Mouse (Mus musculus) brain, embryonic 14.5 days (tissue): Measurements from ENCODE around the gene Fzr1.

Source experiments
- CTCF ChIP-seq: fragments of 200-500 bp; IDR thresholded peaks from 2 replicates; pipeline ENCODE4 v1.5.1; 2012; ENCODE audit warnings: inconsistent platforms, mild to moderate bottlenecking, moderate library complexity, borderline replicate concordance; ENCODE audit not compliant: insufficient read depth, insufficient read length; ENCODE audit errors: extremely low read depth
- POLR2A ChIP-seq: fragments of 200-500 bp; IDR thresholded peaks from 2 replicates; pipeline ENCODE4 v1.6.1; 2012; ENCODE audit warnings: mild to moderate bottlenecking, inconsistent platforms, borderline replicate concordance; ENCODE audit not compliant: poor library complexity, insufficient read depth, insufficient read length, severe bottlenecking; ENCODE audit errors: extremely low read depth

GRCm38 (mm10) chr10:81390678-81390965, 12.3 kb upstream of the Fzr1 start:
- no peak for TF ChIP-seq CTCF
- no peak for TF ChIP-seq POLR2A
